13 mouse cellular contexts compared by ENCODE assay signal in genomic region chr10:77485786-77486185, GRCm38 (mm10).
"Had no signal": no experiment of that assay in that cellular context is flagged by ENCODE, and none has a peak within 500 bp of the region (broad histone marks: within the 10 kb centered on the region; RNA-seq: fewer than 3 reads in every experiment).

No protein-coding gene starts in this region.

- H3K9me3 ChIP-seq: kidney, embryonic 15.5 days; limb, embryonic 13.5 days; liver, embryonic 15.5 days; neural tube, embryonic 15.5 days had no signal

- H3K4me3 ChIP-seq: kidney, embryonic 15.5 days; limb, embryonic 13.5 days; liver, embryonic 15.5 days; myocyte; neural tube, embryonic 15.5 days had no signal

- H3K27me3 ChIP-seq: kidney, embryonic 15.5 days; limb, embryonic 13.5 days; liver, embryonic 15.5 days; neural tube, embryonic 15.5 days had no signal

- DNase-seq: kidney, adult 2 months; kidney, postnatal 14 days; left cerebral cortex, postnatal 4 days; lung, embryonic 14.5 days; lung, postnatal 14 days; midbrain, embryonic 14.5 days; thymus, adult 2 months; thymus, postnatal 25 days had no signal

- H3K27ac ChIP-seq: kidney, embryonic 15.5 days; limb, embryonic 13.5 days; liver, embryonic 15.5 days; neural tube, embryonic 15.5 days had no signal

- H3K4me1 ChIP-seq: neural tube, embryonic 15.5 days had no signal

- H3K9ac ChIP-seq: kidney, embryonic 15.5 days; limb, embryonic 13.5 days; liver, embryonic 15.5 days; lung, embryonic 14.5 days; neural tube, embryonic 15.5 days had no signal

- H3K4me2 ChIP-seq: kidney, embryonic 15.5 days; limb, embryonic 13.5 days; liver, embryonic 15.5 days; lung, embryonic 14.5 days; neural tube, embryonic 15.5 days had no signal
